Mouse (Mus musculus) skeletal muscle tissue, postnatal 0 days (tissue): ENCODE results near the gene Macrod2. TPM values are rescaled to one million over a fixed set of nuclear protein-coding genes. Genes with fewer than 3 reads are reported as not detected.

Experiments
- polyA plus RNA-seq: library from polyadenylated mRNA; unstranded; fragments of >200 nt; fragmentation: Nextera tagmentation; extraction: Ambion mirVana; gene quantifications from 2 replicates; pipeline ENCODE4 v1.2.1, GENCODE M21; 2015

The Macrod2 gene
- 29.3 and 32.0 TPM in 2 replicates for polyA plus RNA-seq

GRCm38 (mm10) chr2:140395179-140395578 is at the start of gene Macrod2:
Gene Macrod2 (plus strand): TSS chr2:140395309.

DNA sequence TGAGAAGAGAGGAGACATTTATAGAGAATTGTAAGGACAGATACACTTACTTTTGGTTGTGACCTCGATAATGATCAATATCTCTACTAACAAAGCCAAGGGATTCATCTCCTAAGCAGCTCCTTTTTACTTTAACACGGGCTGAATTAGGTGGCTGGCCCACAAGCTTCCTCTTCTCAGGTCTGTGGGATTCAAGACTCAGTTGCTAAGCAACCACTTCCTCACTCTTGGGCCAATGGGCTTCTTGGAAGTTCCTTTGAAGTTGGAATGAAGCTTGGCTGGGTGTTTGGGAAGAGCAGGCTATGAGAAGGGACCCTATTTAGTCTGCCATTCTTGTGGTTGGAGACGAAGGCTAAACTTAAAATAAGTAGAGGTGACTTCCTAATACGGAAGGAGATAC is 5.6 kb upstream of the Macrod2 start, which contains the start of gene Sel1l2:
Sel1l2 (minus strand) TSS at position 182 of the 400 bp plus-strand sequence.

DNA sequence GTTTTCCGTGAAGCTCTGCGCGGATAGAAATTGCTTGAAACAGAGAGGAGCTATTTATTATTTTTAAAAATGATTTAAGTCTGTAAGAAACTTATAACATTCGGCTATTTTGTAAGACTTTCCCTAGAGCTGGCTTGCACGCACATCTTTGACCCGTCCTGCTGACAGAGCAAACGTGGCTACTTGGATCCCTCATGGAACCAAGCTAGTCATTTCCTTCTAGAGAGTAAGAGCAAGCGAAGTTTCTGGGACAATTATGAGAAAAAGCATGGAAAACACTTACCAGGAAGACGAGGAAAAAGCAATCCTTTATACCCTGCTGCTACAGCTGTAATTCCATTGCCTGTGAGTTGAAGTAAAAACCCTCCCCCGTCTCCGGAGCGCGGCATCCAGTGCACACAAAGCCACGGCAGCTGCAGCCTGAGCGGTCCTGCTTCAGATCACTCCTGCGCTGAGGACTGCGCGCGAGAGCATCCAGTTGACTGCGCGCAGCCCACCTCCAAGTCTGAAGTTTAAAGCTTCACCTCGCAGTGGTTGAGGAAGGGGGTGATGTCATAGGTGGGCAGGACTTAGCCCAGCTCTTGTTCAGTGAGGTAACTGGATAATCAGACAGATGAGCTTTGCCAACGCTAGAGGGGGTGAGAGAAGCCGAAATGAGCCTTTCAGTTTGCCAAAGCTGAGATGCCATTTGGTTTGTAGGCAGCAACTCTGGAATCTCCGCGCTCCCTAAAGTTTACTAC is 276.0 kb downstream of the Macrod2 start, which contains the start of gene Flrt3:
Flrt3 (minus strand) TSS at position 507 of the 740 bp plus-strand sequence.

Other genes with a start within 250 kb of the Macrod2 start
- not detected in 2 replicates for gene Gm17374, start 243.3 kb upstream of the Macrod2 start, polyA plus RNA-seq
- 15.9 TPM in 2 replicates for gene Esf1, start 224.7 kb upstream of the Macrod2 start, polyA plus RNA-seq
- 33.6 and 34.9 TPM in 2 replicates for gene Ndufaf5, start 224.7 kb upstream of the Macrod2 start, polyA plus RNA-seq
- gene Sel1l2, start 5.6 kb upstream of the Macrod2 start, polyA plus RNA-seq: 0.11 and 0.14 TPM in 2 replicates